Mouse (Mus musculus) embryo, embryonic 9.5 days (tissue): ENCODE data around the gene Exoc2.

Experiments
- DNase-seq: peaks from one replicate; pipeline ENCODE4 v3.0.0-alpha.2; 2017; ENCODE audit errors: extremely low spot score

The Exoc2 gene

DNA sequence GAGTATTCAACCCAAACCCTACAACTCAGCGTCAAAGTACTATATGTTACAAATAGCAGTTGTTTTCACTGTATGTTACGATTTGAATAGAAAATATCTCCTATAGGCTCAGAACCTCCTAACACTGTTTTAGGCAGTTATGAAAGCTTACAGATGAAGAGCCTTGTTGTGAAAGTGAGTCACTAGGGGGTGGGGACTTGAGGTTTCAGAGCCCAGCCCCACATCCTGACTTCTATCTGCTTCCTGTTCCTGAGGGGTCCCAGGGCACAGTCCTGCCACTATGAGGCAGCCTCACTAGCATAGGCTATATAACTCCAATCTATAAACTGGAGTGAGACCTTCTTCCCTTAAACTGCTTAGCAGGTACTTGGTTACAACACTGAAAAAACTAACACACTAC lies 1.8 kb downstream of the Exoc2 start:
- no peak for DNase-seq

DNA sequence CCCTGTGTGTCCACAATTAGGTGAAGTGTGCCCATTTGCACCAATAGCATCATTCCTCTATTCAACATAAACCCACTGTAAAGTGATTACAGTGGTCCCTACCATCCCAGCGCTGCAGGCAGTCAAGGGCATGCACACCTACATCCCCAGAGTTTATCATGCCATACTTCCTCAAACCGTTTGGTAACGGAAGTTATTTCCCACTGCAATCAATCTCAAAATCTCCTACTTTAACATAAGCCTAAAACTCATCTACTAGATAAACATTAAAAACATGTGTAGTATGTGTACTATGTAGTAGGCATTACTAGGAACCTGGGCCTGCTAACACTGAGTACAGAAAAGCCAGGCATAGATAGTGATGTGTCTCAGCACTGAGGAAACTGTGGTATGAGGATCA lies 2.8 kb downstream of the Exoc2 start:
- DNase-seq = no peak

DNA sequence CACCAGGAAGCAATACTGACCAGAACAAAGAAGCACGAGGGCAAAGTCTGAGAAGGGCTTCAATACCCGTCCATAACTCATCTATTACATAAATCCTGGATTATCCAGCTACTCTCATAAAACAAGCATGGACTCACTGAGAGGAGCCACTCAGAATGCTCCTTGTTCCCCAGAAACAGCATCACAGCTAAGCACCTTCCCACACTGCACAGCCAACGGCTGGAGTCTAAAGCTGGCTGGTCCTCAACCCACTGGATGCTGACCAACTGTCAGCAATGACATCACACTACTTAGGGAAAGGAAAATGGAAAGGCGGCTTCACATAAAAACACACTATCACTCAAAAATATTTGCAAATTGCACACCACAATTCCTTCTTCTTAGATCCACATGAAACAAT lies 5.6 kb downstream of the Exoc2 start:
- no peak for DNase-seq

DNA sequence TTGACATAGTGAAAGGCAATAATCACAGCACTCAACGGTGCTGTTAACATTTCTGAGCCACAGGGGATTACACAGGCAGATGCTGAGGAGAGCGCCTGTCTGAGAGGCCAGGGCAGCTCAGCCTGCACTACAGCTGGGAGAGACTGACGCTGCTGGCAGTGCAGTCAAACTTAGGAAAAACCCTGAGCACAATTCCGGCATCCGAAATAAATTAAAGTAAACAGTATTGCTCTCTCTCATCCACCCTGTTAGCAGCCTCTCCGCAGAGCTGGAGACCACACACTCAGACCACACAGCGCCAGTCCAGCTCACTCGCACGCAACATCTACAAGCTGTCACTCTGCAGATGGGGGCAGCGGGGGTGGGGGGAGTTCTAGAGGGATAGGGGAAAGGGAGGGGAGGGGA lies 7.4 kb downstream of the Exoc2 start:
- DNase-seq = peak; percentile 59

DNA sequence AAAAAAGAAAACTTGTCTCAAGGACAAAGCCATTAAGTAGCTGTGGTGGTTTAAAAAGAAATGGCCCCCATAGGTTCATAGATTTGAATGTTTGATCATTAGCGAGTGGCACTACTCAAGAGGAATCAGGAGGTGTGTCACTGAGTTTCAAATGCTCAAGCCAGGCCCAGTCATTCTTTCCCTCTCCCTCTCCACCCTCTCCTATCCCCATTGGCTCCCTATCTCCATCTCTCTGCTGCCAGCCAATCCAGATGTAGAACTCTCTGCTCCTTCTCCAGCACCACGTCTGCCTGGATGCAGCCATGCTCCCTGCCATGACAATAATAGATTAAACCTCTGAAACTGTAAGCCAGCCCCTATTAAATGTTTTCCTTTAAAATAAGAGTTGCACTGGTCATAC lies 12.0 kb downstream of the Exoc2 start:
- DNase-seq = no peak

DNA sequence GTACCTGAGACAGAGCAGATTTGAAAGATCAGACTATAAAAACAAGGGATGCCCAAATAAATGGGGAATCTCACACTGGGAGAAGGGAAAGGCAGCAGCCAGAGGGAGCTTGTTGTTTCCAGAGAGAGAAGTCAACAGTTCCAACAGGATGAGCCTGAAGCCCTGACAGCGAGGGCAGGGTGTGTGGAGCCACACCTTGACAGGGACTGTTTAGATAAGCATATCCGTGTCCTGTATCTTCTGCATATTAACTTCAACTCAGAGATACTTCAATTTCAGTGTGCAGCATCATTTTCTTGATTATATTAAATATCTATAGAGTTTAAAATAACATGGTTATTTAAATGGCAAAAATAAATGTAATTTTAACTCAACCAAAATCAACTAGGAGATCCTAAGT lies 13.2 kb downstream of the Exoc2 start:
- no peak for DNase-seq

DNA sequence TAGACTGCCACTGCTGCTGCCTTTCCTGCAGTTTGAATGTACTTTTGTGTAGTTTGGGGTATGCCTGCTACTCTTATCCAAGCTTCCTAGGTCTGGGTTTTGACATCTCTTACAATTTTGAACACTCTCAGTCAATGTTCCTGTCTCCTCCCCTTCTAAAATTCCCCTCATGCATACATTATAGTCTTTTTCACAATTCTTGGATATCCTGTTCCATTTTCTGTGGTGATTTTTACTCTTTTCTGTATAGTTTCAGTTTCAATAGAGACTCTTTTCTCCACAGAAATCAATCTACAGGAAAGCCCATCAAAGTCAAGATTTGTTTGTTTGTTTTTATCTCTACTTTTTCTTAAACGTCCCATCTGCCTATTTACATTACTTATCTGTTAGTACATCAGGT lies 20.3 kb downstream of the Exoc2 start:
- DNase-seq = no peak

GRCm38 (mm10) chr13:30952044-30952443 lies 21.8 kb downstream of the Exoc2 start:
- DNase-seq = no peak

GRCm38 (mm10) chr13:30949181-30949580 lies 24.7 kb downstream of the Exoc2 start:
- DNase-seq = no peak

GRCm38 (mm10) chr13:30947540-30947939 lies 26.4 kb downstream of the Exoc2 start, which contains the start of gene Hus1b:
Hus1b (minus strand) TSS chr13:30947759.
- DNase-seq = no peak

DNA sequence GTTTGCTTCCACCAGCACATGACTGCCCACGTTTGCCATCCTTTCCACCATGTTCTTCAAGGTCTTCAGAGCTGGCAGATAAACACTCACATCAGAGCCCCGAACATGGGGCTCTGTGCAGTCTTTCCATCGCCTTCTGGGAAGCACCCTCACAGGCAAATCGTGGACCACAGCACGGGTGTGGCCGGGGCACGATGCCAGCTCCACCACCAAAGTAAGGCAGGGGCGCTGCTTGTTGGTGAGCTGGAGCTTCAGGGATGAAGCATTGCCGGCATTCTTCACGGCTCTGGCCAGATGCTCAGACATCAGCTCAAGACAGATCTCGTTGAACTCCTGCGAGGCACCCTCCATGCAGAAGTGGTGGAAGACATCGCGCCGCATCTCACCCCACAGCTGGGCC lies 26.8 kb downstream of the Exoc2 start:
- no peak for DNase-seq

DNA sequence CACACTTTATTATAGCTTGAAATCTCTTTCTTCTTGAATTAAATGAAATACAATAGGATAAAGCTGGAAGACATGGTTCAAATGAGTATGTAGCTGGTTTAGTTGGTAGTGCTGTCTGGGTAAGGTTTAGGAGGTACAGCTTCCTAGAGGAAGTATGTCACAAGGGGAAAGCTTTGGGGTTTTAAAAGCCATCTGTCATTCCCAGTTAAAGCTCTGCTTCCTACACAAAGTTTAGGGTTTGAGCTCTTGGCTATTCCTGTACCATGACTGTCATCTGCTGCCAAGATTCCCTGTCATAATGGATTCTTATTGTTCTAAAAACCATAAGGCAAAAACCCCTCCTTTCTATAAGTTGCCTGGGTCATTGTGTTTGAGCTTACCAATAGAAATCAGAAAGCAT lies 28.1 kb downstream of the Exoc2 start:
- no peak for DNase-seq

DNA sequence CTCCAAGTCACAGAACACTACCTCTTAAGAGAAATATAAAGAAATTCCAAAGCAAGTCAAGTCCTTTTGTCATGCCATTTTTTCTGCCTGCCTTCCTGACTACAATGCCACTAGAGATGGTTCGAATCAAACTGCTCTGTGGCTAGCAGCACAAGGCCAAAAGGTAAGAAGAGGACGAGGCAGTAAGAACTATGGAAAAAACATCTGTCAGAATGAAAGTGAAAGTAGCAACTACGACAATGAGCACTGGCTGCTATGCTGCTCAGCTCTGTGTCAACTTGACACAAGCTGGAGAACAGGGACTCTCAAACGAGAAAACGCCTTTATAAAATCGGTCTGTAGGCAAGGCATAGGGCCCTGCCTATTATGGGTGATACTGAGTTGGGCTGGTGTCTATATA lies 40.9 kb downstream of the Exoc2 start:
- no peak for DNase-seq

- no peak for DNase-seq
Measured at GRCm38 (mm10) chr13:30931613-30932012, 42.3 kb downstream of the Exoc2 start.

- no peak for DNase-seq
Measured at GRCm38 (mm10) chr13:30929119-30929518, 44.8 kb downstream of the Exoc2 start.

DNA sequence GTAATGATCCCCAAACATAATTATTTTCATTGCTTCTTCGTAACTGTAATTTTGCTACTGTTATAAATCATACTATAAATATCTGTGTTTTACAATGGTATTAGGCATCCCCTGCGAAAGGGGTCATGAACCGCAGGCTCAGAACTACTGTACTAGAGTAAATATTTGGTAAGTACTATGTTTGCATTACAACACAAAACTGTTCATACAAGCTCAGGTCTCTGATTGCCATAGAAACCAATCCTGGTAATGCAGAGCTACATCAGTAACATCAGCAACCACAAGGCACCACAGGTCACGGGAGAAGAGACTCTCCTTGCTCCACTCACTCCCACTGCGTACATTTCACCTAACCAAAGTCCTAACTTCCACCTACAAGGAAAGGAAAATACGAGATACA lies 49.6 kb downstream of the Exoc2 start:
- DNase-seq = no peak

- no peak for DNase-seq
Measured at GRCm38 (mm10) chr13:30921914-30922313, 52.0 kb downstream of the Exoc2 start.

- DNase-seq = no peak
Measured at GRCm38 (mm10) chr13:30913757-30914156, 60.1 kb downstream of the Exoc2 start.

DNA sequence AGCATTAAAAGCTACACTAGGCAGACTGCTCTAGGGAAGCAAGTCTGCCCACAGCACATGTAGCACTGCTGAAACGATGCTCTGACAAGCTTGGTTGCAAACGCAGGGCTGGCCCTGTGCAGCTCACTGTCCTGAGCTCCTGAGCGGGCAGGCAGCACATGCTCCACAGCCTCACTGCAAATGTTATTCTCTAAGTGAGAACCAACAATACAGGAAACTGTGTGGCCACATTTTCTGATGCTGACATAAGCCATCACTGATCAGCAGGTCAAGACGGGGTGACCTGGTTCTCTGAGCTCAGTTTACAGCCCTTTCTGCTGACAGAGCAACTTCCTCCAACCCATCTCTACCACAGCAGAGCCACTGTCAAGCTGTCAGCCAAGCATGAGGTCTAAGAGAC lies 60.9 kb downstream of the Exoc2 start:
- DNase-seq = peak; percentile 38

DNA sequence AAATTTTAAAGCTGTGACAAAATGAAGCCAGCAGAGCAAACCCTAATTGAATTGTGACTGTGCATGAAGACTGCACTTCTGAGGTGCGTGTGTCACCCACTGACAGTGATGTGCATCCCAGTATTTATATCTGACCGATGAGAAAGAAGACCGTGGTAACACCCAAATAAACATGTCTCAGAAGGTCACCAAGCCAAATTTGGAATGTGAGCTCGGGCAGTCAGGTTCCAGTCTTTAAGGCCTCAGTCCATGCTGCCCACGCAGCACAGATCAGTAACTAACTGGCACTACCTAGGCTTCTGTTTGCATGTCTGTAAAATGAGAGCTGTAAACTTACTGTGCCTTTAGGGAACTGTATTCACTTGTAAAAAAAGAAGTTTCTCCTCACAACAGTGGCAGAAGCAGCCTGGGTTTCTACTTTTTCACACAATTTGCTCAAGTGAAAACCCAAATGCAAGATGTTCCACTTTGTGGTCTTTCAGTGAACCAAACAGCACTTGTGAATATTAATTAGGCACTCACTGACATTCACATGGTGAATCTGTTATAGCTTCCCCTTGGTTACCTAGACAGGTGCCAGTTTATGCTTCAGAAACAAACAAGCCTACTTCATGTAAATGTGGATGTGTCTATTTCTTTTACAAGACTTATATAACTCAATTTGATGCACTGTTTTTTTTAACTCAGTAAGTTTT lies 61.8 kb downstream of the Exoc2 start:
- no peak for DNase-seq

- DNase-seq = no peak
Measured at GRCm38 (mm10) chr13:30910889-30911288, 63.0 kb downstream of the Exoc2 start.

DNA sequence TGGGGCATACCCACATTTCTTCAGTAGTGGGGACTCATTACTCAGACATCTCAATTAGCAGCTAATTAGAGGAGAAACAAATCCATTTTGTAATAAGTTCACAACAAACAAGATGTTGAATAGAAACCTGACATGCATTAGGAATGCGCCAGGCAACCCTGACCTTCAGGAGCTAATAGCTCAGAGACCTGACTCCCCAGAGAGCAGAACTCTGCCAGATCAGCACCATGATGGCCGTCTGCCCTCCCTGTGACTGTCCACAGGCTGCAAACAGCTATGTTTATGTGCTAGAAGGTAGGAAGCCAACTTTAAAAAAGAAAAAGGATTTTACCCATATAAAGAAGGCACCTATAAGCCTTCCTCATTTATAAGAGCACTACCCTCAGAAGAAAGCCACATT lies 71.6 kb downstream of the Exoc2 start:
- no peak for DNase-seq

- no peak for DNase-seq
Measured at GRCm38 (mm10) chr13:30901387-30902041, 72.4 kb downstream of the Exoc2 start.
